Comparison of ENCODE assay signal across 9 mouse cellular contexts in the genomic region with DNA sequence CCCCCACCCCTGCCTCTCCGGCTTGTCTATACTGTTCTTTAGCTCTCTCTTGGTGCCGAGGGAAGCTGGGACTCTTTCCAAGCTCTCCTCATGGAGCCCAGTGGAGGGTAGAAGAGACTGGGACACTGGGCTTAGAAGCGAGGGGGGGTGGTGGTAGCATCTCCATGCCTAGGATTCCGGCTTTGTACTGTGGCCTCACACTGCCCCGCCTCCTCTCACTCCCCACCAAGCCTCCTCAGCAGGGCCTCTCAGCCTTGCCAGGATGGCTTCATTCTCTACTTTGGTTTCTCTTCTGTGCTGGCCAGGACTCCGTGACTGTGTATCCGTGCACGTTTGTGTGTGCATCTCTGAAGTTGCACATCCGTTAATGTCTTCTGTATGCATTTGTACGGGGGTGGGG.
A peak's percentile ranks its signal among the peaks of the same experiment; 100 is the strongest.
DNase-seq lines count a peak whose midpoint lies in the region; ATAC-seq and TF ChIP-seq lines count a peak whose summit lies in the region.
"Had no signal": no experiment of that assay in that cellular context is flagged by ENCODE, and none has a peak within 500 bp of the region (broad histone marks: within the 10 kb centered on the region; RNA-seq: fewer than 3 reads in every experiment).

No protein-coding gene starts in this region.

- no peak overlapping the region for H3K9ac ChIP-seq in limb, embryonic 11.5 days (ENCODE audit: low read length)
- peak overlapping the region; percentile 38; the same call in 1 of the 2 replicates for H3K9ac ChIP-seq in stomach, postnatal 0 days (ENCODE audit: low read length)

- no peak for TF ChIP-seq CTCF in stomach, postnatal 0 days (IDR thresholded peaks at IDR 0.05; ENCODE audit: low read depth)
- no peak for TF ChIP-seq CTCF in gastrocnemius, adult 2 months (IDR thresholded peaks at IDR 0.05)

- WGBS in limb, embryonic 11.5 days: 13% methylated on average over 10 of the region's 10 CpGs
- 11% methylated on average over 10 of the region's 10 CpGs for WGBS in stomach, postnatal 0 days

- H3K4me1 ChIP-seq in limb, embryonic 11.5 days (ENCODE audit: control insufficient read depth, insufficient read depth, low read length): peaks cover 23% of the 10 kb centered on the region
- no peaks in the 10 kb centered on the region; the same call in none of the 2 replicates for H3K4me1 ChIP-seq in stomach, postnatal 0 days (replicated peaks; ENCODE audit: control insufficient read depth, insufficient read depth)

- H3K36me3 ChIP-seq in limb, embryonic 11.5 days (ENCODE audit: control insufficient read depth, insufficient read depth, low read length): no peaks in the 10 kb centered on the region
- no peaks in the 10 kb centered on the region for H3K36me3 ChIP-seq in stomach, postnatal 0 days (ENCODE audit: control insufficient read depth, insufficient read depth, low read length)

- H3K4me3 ChIP-seq in limb, embryonic 11.5 days (ENCODE audit: low read depth, low read length): no peak overlapping the region
- H3K4me3 ChIP-seq in stomach, postnatal 0 days (ENCODE audit: low read depth, low read length): peak overlapping the region; percentile 31
- H3K4me3 ChIP-seq in gastrocnemius, adult 2 months: no peak overlapping the region
- H3K4me3 ChIP-seq: myocyte had no signal

- DNase-seq in embryo, embryonic 10 days (ENCODE audit: low spot score): peak; percentile 51
- DNase-seq in embryo, embryonic 9.5 days (ENCODE audit: extremely low spot score): no peak
- DNase-seq in lung, postnatal 10 days: peak; percentile 32
- no peak for DNase-seq in lung, adult 18-20 months
- peak; percentile 32 for DNase-seq in limb, embryonic 11.5 days (ENCODE audit: low spot score)
- no peak for DNase-seq in stomach, postnatal 0 days (ENCODE audit: low spot score)
- no peak for DNase-seq in gastrocnemius, adult 2 months
- no peak for DNase-seq in layer of hippocampus, adult 9-10 months (ENCODE audit: low spot score)

- TF ChIP-seq EP300 in stomach, postnatal 0 days (optimal IDR thresholded peaks at IDR 0.05): no peak

- ATAC-seq in limb, embryonic 11.5 days (ENCODE audit: insufficient number of reproducible peaks, low FRiP score, low TSS enrichment, low read depth): no peak
- peak; percentile 23; the same call in 1 of the 2 replicates for ATAC-seq in stomach, postnatal 0 days (ENCODE audit: low FRiP score, low TSS enrichment)

- no peaks in the 10 kb centered on the region for H3K27me3 ChIP-seq in limb, embryonic 11.5 days (ENCODE audit: control insufficient read depth, insufficient read depth, low read length)
- no peaks in the 10 kb centered on the region for H3K27me3 ChIP-seq in stomach, postnatal 0 days (ENCODE audit: control insufficient read depth, insufficient read depth, low read length)

- intact Hi-C loops in gastrocnemius, adult 2 months (cut with DNase I): no loop called here

- no peaks in the 10 kb centered on the region for H3K9me3 ChIP-seq in limb, embryonic 11.5 days (ENCODE audit: control insufficient read depth, low read length)
- no peaks in the 10 kb centered on the region for H3K9me3 ChIP-seq in stomach, postnatal 0 days (ENCODE audit: control insufficient read depth, low read length)

- 0 out of 2 replicates have a peak overlapping the region, but pooled peaks have one; percentile 30 for H3K27ac ChIP-seq in limb, embryonic 11.5 days (replicated peaks; ENCODE audit: low read depth, low read length)
- H3K27ac ChIP-seq in stomach, postnatal 0 days (replicated peaks): peak overlapping the region; percentile 61
- H3K27ac ChIP-seq in gastrocnemius, adult 2 months: no peak overlapping the region

- peak overlapping the region; percentile 39 for H3K4me2 ChIP-seq in limb, embryonic 11.5 days (ENCODE audit: low read depth, severe bottlenecking)
- peak overlapping the region; percentile 53 for H3K4me2 ChIP-seq in stomach, postnatal 0 days (replicated peaks; ENCODE audit: low read depth)

Comparison
In these comparisons a context has a peak if more than half of its experiments do, and no peak if none do; other contexts are left out.
1. DNase-seq: peak in embryo, embryonic 10 days (single experiment), lung, postnatal 10 days (single experiment) and limb, embryonic 11.5 days (single experiment); none in embryo, embryonic 9.5 days (single experiment), lung, adult 18-20 months (0 of 2), stomach, postnatal 0 days (single experiment), gastrocnemius, adult 2 months (single experiment) and layer of hippocampus, adult 9-10 months (single experiment).